Mouse (Mus musculus) liver, embryonic 14.5 days (tissue): ENCODE measurements around the gene Vamp4.

ENCODE experiments used
- CTCF ChIP-seq: IDR thresholded peaks from 2 replicates; pipeline ENCODE4 v1.5.1; 2016; ENCODE audit warnings: antibody characterized with exemption, low read depth, control low read depth
- EP300 ChIP-seq: IDR thresholded peaks from 2 replicates; pipeline ENCODE4 v1.6.1; 2016; ENCODE audit warnings: antibody characterized with exemption, low read depth

GRCm38 (mm10) chr1:162597379-162598102 lies 27.2 kb downstream of the Vamp4 start:
- TF ChIP-seq CTCF (no peak), EP300 (no peak)
